In the genomic region with DNA sequence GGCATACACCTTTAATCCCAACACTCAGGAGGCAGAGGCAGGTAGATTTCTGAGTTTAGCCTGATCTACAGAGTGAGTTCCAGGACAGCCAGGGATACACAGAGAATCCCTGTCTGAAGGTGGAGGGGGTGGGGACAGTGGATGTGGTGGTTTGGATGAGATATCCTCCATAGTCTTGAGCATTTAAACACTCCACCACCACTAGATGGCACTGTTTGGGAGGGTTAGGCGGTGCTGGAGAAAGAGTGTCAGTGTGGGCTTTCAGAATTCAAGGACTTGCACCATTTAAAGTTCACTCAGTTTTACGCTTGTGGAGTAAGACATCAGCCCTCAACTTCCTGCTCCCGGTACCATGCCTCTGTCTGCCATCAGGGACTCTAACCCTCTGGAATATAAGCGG, we compare ENCODE assay signal across 18 mouse cellular contexts. TPM values are rescaled to one million over a fixed set of nuclear protein-coding genes. Genes with fewer than 3 reads are reported as not detected.
DNase-seq lines count a peak whose midpoint lies in the region; TF ChIP-seq lines count a peak whose summit lies in the region.
"Had no signal": no experiment of that assay in that cellular context is flagged by ENCODE, and none has a peak within 500 bp of the region (broad histone marks: within the 10 kb centered on the region; RNA-seq: fewer than 3 reads in every experiment).

No protein-coding gene starts in this region.

- H3K79me2 ChIP-seq in CH12.LX (replicated peaks; ENCODE audit: control insufficient read depth, extremely low read depth, insufficient read depth, poor library complexity, severe bottlenecking) = 0 out of 2 replicates have a peak, but pooled peaks cover 2% of the 10 kb centered on the region

- no peaks in the 10 kb centered on the region for H3K27me3 ChIP-seq in CH12.LX (replicated peaks)
- H3K27me3 ChIP-seq in limb, embryonic 10.5 days (ENCODE audit: low read depth, poor library complexity, severe bottlenecking) = no peaks in the 10 kb centered on the region
- H3K27me3 ChIP-seq: hindbrain, embryonic 12.5 days; lung, embryonic 15.5 days had no signal

- H3K9me3 ChIP-seq in CH12.LX (replicated peaks; ENCODE audit: low read length) = peaks cover 7% of the 10 kb centered on the region
- H3K9me3 ChIP-seq in limb, embryonic 10.5 days (replicated peaks) = peaks cover 3% of the 10 kb centered on the region; the same call in 1 of the 2 replicates
- H3K9me3 ChIP-seq: lung, embryonic 15.5 days had no signal

- peaks cover 2 to 15% of the 10 kb centered on the region in 2 experiments; a peak in 3 of 4 replicates for H3K4me1 ChIP-seq in CH12.LX (ENCODE audit: control insufficient read depth in 1 of 2, insufficient read depth in 2 of 2)
- peaks cover 10% of the 10 kb centered on the region for H3K4me1 ChIP-seq in limb, embryonic 10.5 days

- no peak for DNase-seq in layer of hippocampus, adult 2 months (ENCODE audit: low spot score in 2 of 2)
- DNase-seq in layer of hippocampus, postnatal 25 days (ENCODE audit: extremely low spot score in 1 of 2, low spot score in 1 of 2) = no peak
- DNase-seq in 416B (ENCODE audit: low read depth) (peak; percentile 33), CH12.LX (ENCODE audit: extremely low read depth) (no peak), ZHBTc4 (ENCODE audit: low read depth, low spot score) (peak; percentile 76)
- no peak for DNase-seq in cerebellum, postnatal 4 days (ENCODE audit: low spot score in 2 of 2)
- DNase-seq in limb, embryonic 10.5 days (ENCODE audit: low spot score) = no peak
- DNase-seq: adrenal gland, postnatal 10 days; cerebellum, adult 9-10 months; gastrocnemius, postnatal 14 days; kidney, adult 9 months; layer of hippocampus, adult 9-11 months; left cerebral cortex, postnatal 4 days; right cerebral cortex, postnatal 14 days; thymus, postnatal 25 days had no signal

- H3K27ac ChIP-seq in layer of hippocampus, adult 2 months = no peak overlapping the region
- no peak overlapping the region for H3K27ac ChIP-seq in CH12.LX (ENCODE audit: insufficient read depth, low read depth)
- no peak overlapping the region for H3K27ac ChIP-seq in limb, embryonic 10.5 days
- H3K27ac ChIP-seq: hindbrain, embryonic 12.5 days; lung, embryonic 15.5 days had no signal

- H3K9ac ChIP-seq in CH12.LX (ENCODE audit: insufficient read depth, low read depth) = no peak overlapping the region
- H3K9ac ChIP-seq: hindbrain, embryonic 12.5 days; lung, embryonic 15.5 days had no signal

- TF ChIP-seq EP300 in CH12.LX (IDR thresholded peaks at IDR 0.05; ENCODE audit: low read length) = no peak

- in situ Hi-C loops in CH12.LX (cut with MboI; ENCODE audit: low pct_ligation_motif_present, low pct_unique_long_range_greater_than_20kb, low sequenced_read_pairs) = no loop called here

- TF ChIP-seq RAD21 in CH12.LX (IDR thresholded peaks at IDR 0.05; ENCODE audit: low read depth, low read length) = no peak; the same call in 1 of the 2 replicates

- H3K4me3 ChIP-seq in layer of hippocampus, adult 2 months = no peak overlapping the region
- no peak overlapping the region for H3K4me3 ChIP-seq in CH12.LX (replicated peaks in 1 of 3; ENCODE audit: low read depth in 2 of 3, low read length in 2 of 3, poor library complexity in 1 of 3)
- H3K4me3 ChIP-seq in limb, embryonic 10.5 days = no peak overlapping the region
- H3K4me3 ChIP-seq: hindbrain, embryonic 12.5 days; lung, embryonic 15.5 days had no signal

- TF ChIP-seq POLR2A in CH12.LX (IDR thresholded peaks at IDR 0.05; ENCODE audit: low read depth, low read length) = no peak

- WGBS in limb, embryonic 10.5 days = 90% methylated on average over 4 of the region's 4 CpGs

- TF ChIP-seq CTCF in layer of hippocampus, adult 2 months (conservative IDR thresholded peaks at IDR 0.05) = peak; percentile 47
- peak in 1 of 2 experiments; percentile 44; a peak in 2 of 4 replicates for TF ChIP-seq CTCF in CH12.LX (conservative IDR thresholded peaks at IDR 0.05 in 1 of 2, IDR thresholded peaks at IDR 0.05 in 1 of 2; ENCODE audit: low read depth in 2 of 2, low read length in 2 of 2)

- no peak overlapping the region for H3K4me2 ChIP-seq in CH12.LX (ENCODE audit: insufficient read depth, low read depth, poor library complexity, severe bottlenecking)
- H3K4me2 ChIP-seq: hindbrain, embryonic 12.5 days; lung, embryonic 15.5 days; midbrain, embryonic 11.5 days had no signal

- dilution Hi-C loops in CH12.LX (cut with MboI; ENCODE audit: extremely low pct_ligation_motif_present, extremely low pct_unique_long_range_greater_than_20kb, low sequenced_read_pairs) = no loop called here

- no peaks in the 10 kb centered on the region for H3K36me3 ChIP-seq in CH12.LX (replicated peaks in 1 of 2; ENCODE audit: control insufficient read depth in 1 of 2, insufficient read depth in 1 of 2, low read length in 1 of 2)
- H3K36me3 ChIP-seq in limb, embryonic 10.5 days = no peaks in the 10 kb centered on the region
- H3K36me3 ChIP-seq: hindbrain, embryonic 12.5 days; lung, embryonic 15.5 days had no signal

TF ChIP-seq in CH12.LX, 34 proteins besides CTCF, POLR2A, EP300 and RAD21:
- TF ChIP-seq SMC3 (IDR thresholded peaks at IDR 0.05; ENCODE audit: low read depth, low read length) = 0 out of 2 replicates have a peak, but pooled peaks have one; percentile 3
- TF ChIP-seq CHD2 (IDR thresholded peaks at IDR 0.05; ENCODE audit: low read length) = no peak

RNA-seq across cellular contexts. Expression of a gene that starts 4.0 kb away (rescaled TPM):
- total RNA-seq in layer of hippocampus, adult 2 months (2021) = 1 to 10 TPM; 2.2 to 2.5 TPM
- 1 to 10 TPM; 2.4 to 2.5 TPM for total RNA-seq in layer of hippocampus, postnatal 25 days (2021)
- total RNA-seq in CH12.LX (2012; rRNA removed) (20.4 TPM in 2 replicates), CH12.LX (2014; rRNA removed) (36.8 and 37.9 TPM in 2 replicates)
- 27.8 and 30.1 TPM in 2 replicates for polyA plus RNA-seq in CH12.LX (2012; ENCODE audit: insufficient read length, low read depth)
- 45.7 and 47.1 TPM in 2 replicates for polyA plus RNA-seq in limb, embryonic 10.5 days (2016; fragmentation: Nextera tagmentation; extraction: Ambion mirVana)

RNA-seq across cellular contexts. Expression of a gene that starts 23.9 kb away (rescaled TPM):
- total RNA-seq in layer of hippocampus, adult 2 months (2021) = 10 to 100 TPM; 22.0 to 27.1 TPM
- 10 to 100 TPM; 22.4 to 24.8 TPM for total RNA-seq in layer of hippocampus, postnatal 25 days (2021)
- total RNA-seq in CH12.LX (2012; rRNA removed) (0.80 and 2.0 TPM in 2 replicates), CH12.LX (2014; rRNA removed) (0.70 and 0.96 TPM in 2 replicates)
- polyA plus RNA-seq in CH12.LX (2012; ENCODE audit: insufficient read length, low read depth) = 0.64 and 0.94 TPM in 2 replicates
- polyA plus RNA-seq in limb, embryonic 10.5 days (2016; fragmentation: Nextera tagmentation; extraction: Ambion mirVana) = 4.3 and 4.9 TPM in 2 replicates

RNA-seq across cellular contexts. Expression of a gene that starts 42.1 kb away (rescaled TPM):
- total RNA-seq in layer of hippocampus, adult 2 months (2021) = 10 to 100 TPM; 10.7 to 11.7 TPM
- 10 to 100 TPM; 13.9 to 14.9 TPM for total RNA-seq in layer of hippocampus, postnatal 25 days (2021)
- total RNA-seq in CH12.LX (2012; rRNA removed) (0.67 and 1.0 TPM in 2 replicates), CH12.LX (2014; rRNA removed) (0.55 and 0.68 TPM in 2 replicates)
- polyA plus RNA-seq in CH12.LX (2012; ENCODE audit: insufficient read length, low read depth) = 1.2 and 1.3 TPM in 2 replicates
- 1.9 and 3.0 TPM in 2 replicates for polyA plus RNA-seq in limb, embryonic 10.5 days (2016; fragmentation: Nextera tagmentation; extraction: Ambion mirVana)

Comparison
In these comparisons a context has a peak if more than half of its experiments do, and no peak if none do; other contexts are left out.
1. DNase-seq: peak in 416B (single experiment) and ZHBTc4 (single experiment); none in layer of hippocampus, adult 2 months (0 of 2), layer of hippocampus, postnatal 25 days (0 of 2), CH12.LX (single experiment), cerebellum, postnatal 4 days (0 of 2) and limb, embryonic 10.5 days (single experiment).
2. RNA of a gene that starts 4.0 kb away (total RNA-seq): 20.4 to 37.9 TPM in CH12.LX; 2.2 to 2.5 TPM in layer of hippocampus, adult 2 months and 2.4 to 2.5 TPM in layer of hippocampus, postnatal 25 days; every median in the first group is over 4 times any median in the second.
3. RNA of a gene that starts 23.9 kb away (total RNA-seq): 22.0 to 27.1 TPM in layer of hippocampus, adult 2 months and 22.4 to 24.8 TPM in layer of hippocampus, postnatal 25 days; 0.70 to 2.0 TPM in CH12.LX; every median in the first group is over 4 times any median in the second.
4. RNA of a gene that starts 42.1 kb away (total RNA-seq): 13.9 to 14.9 TPM in layer of hippocampus, postnatal 25 days and 10.7 to 11.7 TPM in layer of hippocampus, adult 2 months; 0.55 to 1.0 TPM in CH12.LX; every median in the first group is over 4 times any median in the second.